In the genomic region with DNA sequence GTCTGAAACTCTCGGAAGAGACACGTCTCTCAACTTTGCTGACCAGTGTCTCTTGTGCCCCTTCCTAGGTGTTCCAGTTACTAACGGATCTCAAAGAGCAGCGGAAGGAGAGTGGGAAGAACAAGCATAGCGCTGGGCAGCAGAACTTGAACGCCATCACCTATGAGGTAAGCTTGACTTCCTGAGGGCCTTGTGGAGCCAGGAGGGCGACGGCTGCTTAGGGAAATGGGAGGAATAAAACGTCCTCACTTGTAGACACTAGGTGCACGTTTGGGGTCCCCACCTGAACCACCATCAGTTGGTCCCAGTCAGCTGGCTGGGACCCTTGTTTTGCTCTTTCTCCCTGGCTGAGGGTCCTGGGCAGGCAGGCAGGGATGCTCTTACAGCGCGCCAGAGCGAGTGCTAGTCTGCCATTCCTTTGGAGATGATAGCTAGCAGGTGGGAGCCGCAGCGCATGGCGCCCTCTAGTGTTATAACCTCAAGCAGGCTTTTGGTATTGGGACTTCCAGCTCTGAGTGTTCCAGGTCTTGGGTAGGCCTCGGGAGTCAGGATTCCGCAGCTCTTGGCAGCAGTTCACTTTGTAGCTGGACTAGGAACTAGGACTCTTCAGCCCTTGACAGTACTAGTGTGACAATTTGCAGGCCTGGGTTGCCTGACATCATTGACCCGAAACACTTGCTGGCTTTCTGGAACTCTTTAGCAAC, we compare ENCODE assay signal across 8 mouse cellular contexts. TPM values are rescaled to one million over a fixed set of nuclear protein-coding genes. Genes with fewer than 3 reads are reported as not detected.
DNase-seq lines count a peak whose midpoint lies in the region; ATAC-seq and TF ChIP-seq lines count a peak whose summit lies in the region.

No protein-coding gene starts in this region.

- no peak overlapping the region for H3K9ac ChIP-seq in intestine, embryonic 16.5 days (ENCODE audit: low read depth, low read length)

- no peak overlapping the region for H3K4me2 ChIP-seq in intestine, embryonic 16.5 days (ENCODE audit: low read depth, low read length)

- H3K9me3 ChIP-seq in intestine, embryonic 16.5 days (ENCODE audit: control insufficient read depth, low read length): no peaks in the 10 kb centered on the region

- H3K4me1 ChIP-seq in bone marrow macrophage, adult 2 months (ENCODE audit: control insufficient read depth, insufficient read depth, low read length): peaks cover 11% of the 10 kb centered on the region
- H3K4me1 ChIP-seq in intestine, embryonic 16.5 days (ENCODE audit: control insufficient read depth, insufficient read depth, low read length): no peaks in the 10 kb centered on the region

- TF ChIP-seq POLR2A in bone marrow macrophage, adult 2 months (IDR thresholded peaks at IDR 0.05; ENCODE audit: borderline replicate concordance, low read depth, low read length): no peak

- no peaks in the 10 kb centered on the region for H3K27me3 ChIP-seq in intestine, embryonic 16.5 days (replicated peaks; ENCODE audit: control insufficient read depth, insufficient read depth, low read length)

- peak; percentile 79 for ATAC-seq in erythroblast, adult 5-6 weeks (replicated peaks; ENCODE audit: low FRiP score, poor library complexity, severe bottlenecking)
- ATAC-seq in intestine, embryonic 16.5 days: peak; percentile 68
- ATAC-seq in neutrophil, adult 5-6 weeks (ENCODE audit: extremely low read depth, insufficient number of reproducible peaks, low FRiP score, poor library complexity, severe bottlenecking): peak; percentile 44; the same call in 1 of the 2 replicates

- no peak overlapping the region for H3K27ac ChIP-seq in bone marrow macrophage, adult 2 months (ENCODE audit: insufficient read depth, low read depth, low read length)
- H3K27ac ChIP-seq in intestine, embryonic 16.5 days (ENCODE audit: low read length): no peak overlapping the region

- H3K4me3 ChIP-seq in bone marrow macrophage, adult 2 months (ENCODE audit: insufficient read depth, low read length): no peak overlapping the region
- no peak overlapping the region for H3K4me3 ChIP-seq in intestine, embryonic 16.5 days (ENCODE audit: low read length)

- 62% methylated on average over 19 of the region's 19 CpGs for WGBS in intestine, embryonic 16.5 days

- intact Hi-C loops in left cerebral cortex, postnatal 4 days (cut with DNase I): no loop called here

- peak; percentile 53 for DNase-seq in ovary, postnatal 36 days (ENCODE audit: low spot score)
- no peak for DNase-seq in ovary, postnatal 10 days (ENCODE audit: low spot score)
- peak; percentile 58 for DNase-seq in left cerebral cortex, postnatal 4 days
- DNase-seq in thymus, postnatal 25 days: peak; percentile 44

- peak; percentile 79 for TF ChIP-seq CTCF in bone marrow macrophage, adult 2 months (IDR thresholded peaks at IDR 0.05; ENCODE audit: low read depth, low read length)

- H3K36me3 ChIP-seq in intestine, embryonic 16.5 days (ENCODE audit: control insufficient read depth, insufficient read depth, low read length): peaks cover 5% of the 10 kb centered on the region

RNA-seq across cellular contexts. Expression of a gene that starts 8.8 kb away (rescaled TPM):
- 30.1 and 31.5 TPM in 2 replicates for polyA plus RNA-seq in bone marrow macrophage, adult 2 months (2012; ENCODE audit: insufficient read depth, insufficient read length, missing spikeins)
- total RNA-seq in erythroblast, adult 5-6 weeks (2015; ENCODE audit: low replicate concordance): 9.2 and 16.5 TPM in 2 replicates
- total RNA-seq in erythroblast, adult 5-6 weeks (2017; ENCODE audit: low replicate concordance): 18.7 and 21.6 TPM in 2 replicates
- 37.2 and 38.7 TPM in 2 replicates for polyA plus RNA-seq in intestine, embryonic 16.5 days (2015; fragmentation: Nextera tagmentation; extraction: Ambion mirVana)
- total RNA-seq in left cerebral cortex, postnatal 4 days (2021): 10 to 100 TPM; 44.4 to 49.5 TPM
- total RNA-seq in neutrophil, adult 5-6 weeks (2017): 24.9 and 40.4 TPM in 2 replicates

RNA-seq across cellular contexts. Expression of a gene that starts 8.9 kb away (rescaled TPM):
- 72.7 and 80.7 TPM in 2 replicates for polyA plus RNA-seq in bone marrow macrophage, adult 2 months (2012; ENCODE audit: insufficient read depth, insufficient read length, missing spikeins)
- total RNA-seq in erythroblast, adult 5-6 weeks (2015; ENCODE audit: low replicate concordance): 1.9 and 11.3 TPM in 2 replicates
- 2.0 and 2.6 TPM in 2 replicates for total RNA-seq in erythroblast, adult 5-6 weeks (2017; ENCODE audit: low replicate concordance)
- polyA plus RNA-seq in intestine, embryonic 16.5 days (2015; fragmentation: Nextera tagmentation; extraction: Ambion mirVana): 74.1 and 89.4 TPM in 2 replicates
- 10 to 100 TPM; 31.0 to 34.9 TPM for total RNA-seq in left cerebral cortex, postnatal 4 days (2021)
- total RNA-seq in neutrophil, adult 5-6 weeks (2017): 7.6 and 7.7 TPM in 2 replicates

RNA-seq across cellular contexts. Expression of a gene that starts 35.1 kb away (rescaled TPM):
- 340 and 349 TPM in 2 replicates for polyA plus RNA-seq in bone marrow macrophage, adult 2 months (2012; ENCODE audit: insufficient read depth, insufficient read length, missing spikeins)
- 22.1 and 25.5 TPM in 2 replicates for total RNA-seq in erythroblast, adult 5-6 weeks (2015; ENCODE audit: low replicate concordance)
- total RNA-seq in erythroblast, adult 5-6 weeks (2017; ENCODE audit: low replicate concordance): 8.9 and 13.4 TPM in 2 replicates
- 110 and 131 TPM in 2 replicates for polyA plus RNA-seq in intestine, embryonic 16.5 days (2015; fragmentation: Nextera tagmentation; extraction: Ambion mirVana)
- total RNA-seq in left cerebral cortex, postnatal 4 days (2021): 10 to 100 TPM; 12.2 to 12.8 TPM
- 32.0 and 33.5 TPM in 2 replicates for total RNA-seq in neutrophil, adult 5-6 weeks (2017)

RNA-seq across cellular contexts. Expression of a gene that starts 35.2 kb away (rescaled TPM):
- 14.7 and 15.5 TPM in 2 replicates for polyA plus RNA-seq in bone marrow macrophage, adult 2 months (2012; ENCODE audit: insufficient read depth, insufficient read length, missing spikeins)
- 7.9 and 14.4 TPM in 2 replicates for total RNA-seq in erythroblast, adult 5-6 weeks (2015; ENCODE audit: low replicate concordance)
- 2.1 and 3.5 TPM in 2 replicates for total RNA-seq in erythroblast, adult 5-6 weeks (2017; ENCODE audit: low replicate concordance)
- polyA plus RNA-seq in intestine, embryonic 16.5 days (2015; fragmentation: Nextera tagmentation; extraction: Ambion mirVana): 46.4 and 51.7 TPM in 2 replicates
- 10 to 100 TPM; 33.8 to 38.2 TPM for total RNA-seq in left cerebral cortex, postnatal 4 days (2021)
- total RNA-seq in neutrophil, adult 5-6 weeks (2017): 19.8 and 23.3 TPM in 2 replicates
